Mouse (Mus musculus) embryonic fibroblast, embryonic 13.5 days (primary cell): ENCODE measurements around the gene Fbxo47.

Source experiments
- CTCF ChIP-seq: IDR thresholded peaks from 2 replicates; pipeline ENCODE4 v1.5.1; 2011; ENCODE audit warnings: mild to moderate bottlenecking, control low read depth, low read length, moderate library complexity, borderline replicate concordance; ENCODE audit not compliant: insufficient read depth
- POLR2A ChIP-seq: IDR thresholded peaks from 2 replicates; pipeline ENCODE4 v1.6.1; 2011; ENCODE audit warnings: low read depth, mild to moderate bottlenecking, control low read depth, low read length, moderate library complexity

DNA sequence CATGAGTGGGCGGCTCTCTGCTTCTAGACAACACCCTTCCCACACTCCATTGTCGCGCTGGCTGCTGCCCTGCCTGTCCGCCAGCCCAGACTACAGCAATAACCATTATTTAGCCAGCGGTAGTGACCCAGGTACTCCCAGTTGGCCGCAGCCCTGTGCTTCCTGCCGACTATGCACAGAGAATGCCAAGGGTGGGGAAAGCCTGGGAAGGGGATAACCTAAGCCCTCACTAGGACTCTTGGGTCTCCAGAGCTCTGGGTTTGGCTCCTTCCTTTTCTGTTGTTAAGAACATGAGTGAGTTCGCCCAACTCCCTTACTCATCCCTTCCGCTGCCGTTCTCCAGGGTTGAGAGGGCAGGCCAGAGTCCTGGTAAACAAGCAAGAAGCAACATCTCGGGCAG is 52.0 kb downstream of the Fbxo47 start:
- TF ChIP-seq CTCF (no peak), POLR2A (no peak)
